Mouse (Mus musculus): ENCODE measurements around the gene Snx9.

GRCm38 (mm10) chr17:5822541-5822940 is 18.6 kb upstream of the Snx9 start:
- TF ChIP-seq HCFC1 (IDR thresholded peaks at IDR 0.05; ENCODE audit: borderline replicate concordance, insufficient read depth, low read length) (no peak), CHD2 (IDR thresholded peaks at IDR 0.05; ENCODE audit: low read depth, low read length) (no peak), MAFK (IDR thresholded peaks at IDR 0.05; ENCODE audit: insufficient read depth, low read depth, low read length) (no peak), ZNF384 (IDR thresholded peaks at IDR 0.05; ENCODE audit: low read depth, low read length) (no peak), ZC3H11A (IDR thresholded peaks at IDR 0.05; ENCODE audit: borderline replicate concordance, low read depth, low read length) (no peak)

Measured in ES-E14 (cell line).